Mouse (Mus musculus): ENCODE data around the gene Khsrp. TPM values are rescaled to one million over a fixed set of nuclear protein-coding genes. Genes with fewer than 3 reads are reported as not detected.
A peak's percentile ranks its signal among the peaks of the same experiment; 100 is the strongest.

Khsrp gene
- 14.4 and 20.1 TPM in 2 replicates for polyA plus RNA-seq (2015; fragmentation: Nextera tagmentation; extraction: Ambion mirVana)

DNA sequence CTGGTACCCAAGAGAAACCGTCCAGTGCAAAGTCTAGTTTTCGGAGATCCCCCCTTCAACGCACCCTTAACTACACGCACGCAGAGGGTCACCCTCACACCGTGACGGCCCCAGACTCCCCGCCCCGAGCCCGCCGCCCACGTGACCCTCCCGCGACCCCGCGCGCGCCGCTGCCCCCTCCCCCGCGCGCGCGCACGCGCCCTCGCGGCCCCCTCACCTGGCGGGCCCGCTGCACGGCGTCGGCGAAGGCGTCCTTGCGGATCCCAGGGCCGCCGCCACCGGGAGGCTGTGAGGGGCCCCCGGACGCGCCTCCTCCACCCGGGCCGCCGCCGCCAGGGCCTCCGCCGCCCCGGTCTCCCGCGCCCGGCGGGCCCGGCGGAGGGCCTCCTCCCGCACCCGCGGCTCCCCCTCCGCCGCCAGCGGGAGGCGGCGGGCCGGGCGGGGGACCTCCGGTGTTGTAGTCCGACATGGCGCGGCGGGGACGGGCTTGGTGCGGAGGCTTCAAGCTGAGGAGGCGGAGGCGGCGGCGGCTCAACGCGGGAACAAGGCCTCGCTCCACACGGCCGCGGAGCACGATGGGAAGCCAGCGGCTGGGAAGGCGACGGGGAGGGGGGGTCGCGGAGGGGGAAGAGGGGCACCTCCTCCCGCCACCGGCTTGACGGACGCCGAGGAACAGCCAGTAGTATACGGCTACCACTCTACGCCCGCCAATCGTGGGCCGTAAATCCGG, at the start of gene Khsrp:
Gene Khsrp, minus strand, starts transcription at position 592 of the 730 bp plus-strand sequence.
- Histone ChIP-seq H3K9me3 (ENCODE audit: control insufficient read depth, low read length) (no peaks in the 10 kb centered on the region), H3K27me3 (replicated peaks; ENCODE audit: control insufficient read depth, insufficient read depth, low read length) (no peaks in the 10 kb centered on the region), H3K4me2 (ENCODE audit: low read length) (peak within 1 kb of the TSS; percentile 91), H3K4me3 (ENCODE audit: low read length) (peak within 1 kb of the TSS; percentile 97), H3K4me1 (ENCODE audit: control insufficient read depth, insufficient read depth, low read depth, low read length) (peaks cover 19% of the 10 kb centered on the region), H3K36me3 (ENCODE audit: control insufficient read depth, insufficient read depth, low read length) (peaks cover 14% of the 10 kb centered on the region; the same call in 1 of the 2 replicates), H3K9ac (ENCODE audit: low read depth, low read length) (peak within 1 kb of the TSS; percentile 99), H3K27ac (ENCODE audit: low read depth, low read length) (peak within 1 kb of the TSS; percentile 97)
- no peak for ATAC-seq
- under 1% methylated on average over 68 of the region's 99 CpGs for WGBS

DNA sequence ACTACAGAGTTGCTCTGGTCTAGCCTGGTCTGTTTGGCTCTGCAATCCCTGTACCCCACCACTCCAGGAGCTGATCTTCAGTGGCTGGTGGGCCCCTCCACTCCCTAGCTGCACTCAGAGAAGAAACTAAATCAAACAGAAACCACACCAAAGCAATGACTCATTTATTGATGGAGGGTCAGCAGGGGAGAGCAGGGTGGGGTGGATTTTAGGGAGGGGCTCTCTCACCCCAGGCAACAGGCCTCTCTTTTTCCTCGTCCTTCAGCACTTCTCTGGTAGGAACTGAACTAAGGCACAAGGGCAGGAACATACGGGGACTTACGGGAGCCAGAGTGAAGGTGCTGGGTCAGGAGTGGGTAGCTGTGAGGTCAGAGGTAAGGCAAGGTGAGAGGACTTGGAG, 48.6 kb upstream of the Khsrp start:
- Histone ChIP-seq H3K27ac (ENCODE audit: low read depth, low read length) (no peak overlapping the region), H3K9ac (ENCODE audit: low read depth, low read length) (no peak overlapping the region), H3K9me3 (ENCODE audit: control insufficient read depth, low read length) (no peaks in the 10 kb centered on the region), H3K4me2 (ENCODE audit: low read length) (no peak overlapping the region), H3K4me3 (ENCODE audit: low read length) (no peak overlapping the region), H3K36me3 (ENCODE audit: control insufficient read depth, insufficient read depth, low read length) (peaks cover 17% of the 10 kb centered on the region), H3K27me3 (replicated peaks; ENCODE audit: control insufficient read depth, insufficient read depth, low read length) (no peaks in the 10 kb centered on the region; the same call in 1 of the 2 replicates), H3K4me1 (ENCODE audit: control insufficient read depth, insufficient read depth, low read depth, low read length) (no peaks in the 10 kb centered on the region)
- ATAC-seq: no peak
- 73% methylated on average over 3 of the region's 3 CpGs for WGBS

DNA sequence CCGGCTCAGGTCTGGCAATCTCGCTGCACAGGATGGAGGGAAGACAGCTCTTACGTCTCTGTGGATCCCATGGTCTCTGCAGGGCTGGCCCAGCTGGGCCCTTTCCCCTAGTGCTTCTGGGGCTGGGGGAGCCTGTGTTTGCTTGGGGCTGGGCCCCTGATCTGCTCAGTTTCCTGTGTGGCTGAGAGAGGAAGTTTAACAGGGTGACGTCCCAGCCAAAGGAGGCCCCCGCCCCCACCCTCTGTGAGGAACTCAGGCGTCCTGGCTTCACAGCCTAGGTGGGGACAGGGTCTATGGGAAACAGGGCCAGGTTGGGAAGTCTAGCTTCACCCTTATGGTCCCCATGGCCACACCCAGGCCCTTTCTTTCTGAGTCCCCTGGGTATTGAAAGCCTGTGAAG, 47.0 kb upstream of the Khsrp start, which contains the start of gene Dennd1c:
Gene Dennd1c, minus strand, starts transcription at position 179 of the 400 bp plus-strand sequence.
- ATAC-seq: peak; percentile 32; the same call in 1 of the 2 replicates

DNA sequence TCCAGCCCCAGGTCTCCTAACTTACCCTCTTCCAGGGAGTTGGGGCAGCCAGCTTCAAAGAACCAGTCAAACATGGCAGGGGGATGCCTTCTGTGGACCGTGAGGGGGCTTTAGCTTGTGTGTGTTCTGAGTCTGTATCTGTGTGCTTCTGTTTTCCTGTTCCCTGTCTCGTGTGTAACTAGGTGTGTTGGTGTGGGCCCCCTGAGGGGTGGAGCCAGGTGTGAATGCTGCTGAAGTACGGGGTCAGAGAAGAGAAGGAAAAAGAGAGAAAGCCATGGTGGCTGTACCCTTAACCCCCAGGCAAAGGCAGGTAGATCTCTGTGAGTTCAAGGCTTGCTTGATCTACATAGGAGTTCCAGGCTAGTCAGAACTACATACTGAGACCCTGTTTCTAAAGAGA, 45.6 kb upstream of the Khsrp start:
- no peak for ATAC-seq
- no peaks in the 10 kb centered on the region for H3K4me1 ChIP-seq (ENCODE audit: control insufficient read depth, insufficient read depth, low read depth, low read length)
- no peaks in the 10 kb centered on the region for H3K9me3 ChIP-seq (ENCODE audit: control insufficient read depth, low read length)
- H3K9ac ChIP-seq (ENCODE audit: low read depth, low read length): no peak overlapping the region
- H3K27ac ChIP-seq (ENCODE audit: low read depth, low read length): no peak overlapping the region
- H3K36me3 ChIP-seq (ENCODE audit: control insufficient read depth, insufficient read depth, low read length): peaks cover 17% of the 10 kb centered on the region
- H3K4me3 ChIP-seq (ENCODE audit: low read length): no peak overlapping the region
- 71% methylated on average over 3 of the region's 3 CpGs for WGBS
- no peaks in the 10 kb centered on the region; the same call in 1 of the 2 replicates for H3K27me3 ChIP-seq (replicated peaks; ENCODE audit: control insufficient read depth, insufficient read depth, low read length)
- H3K4me2 ChIP-seq (ENCODE audit: low read length): no peak overlapping the region

More for the DNA sequence above, 47.0 kb upstream of the Khsrp start, which contains the start of gene Dennd1c:
- no peak within 1 kb of the TSS for H3K9ac ChIP-seq (ENCODE audit: low read depth, low read length)
- no peaks in the 10 kb centered on the region; the same call in 1 of the 2 replicates for H3K27me3 ChIP-seq (replicated peaks; ENCODE audit: control insufficient read depth, insufficient read depth, low read length)
- H3K9me3 ChIP-seq (ENCODE audit: control insufficient read depth, low read length): no peaks in the 10 kb centered on the region
- H3K27ac ChIP-seq (ENCODE audit: low read depth, low read length): no peak within 1 kb of the TSS
- peaks cover 17% of the 10 kb centered on the region for H3K36me3 ChIP-seq (ENCODE audit: control insufficient read depth, insufficient read depth, low read length)
- H3K4me3 ChIP-seq (ENCODE audit: low read length): no peak within 1 kb of the TSS
- no peak within 1 kb of the TSS for H3K4me2 ChIP-seq (ENCODE audit: low read length)
- no peaks in the 10 kb centered on the region for H3K4me1 ChIP-seq (ENCODE audit: control insufficient read depth, insufficient read depth, low read depth, low read length)
- WGBS: 59% methylated on average over 6 of the region's 6 CpGs

- Histone ChIP-seq H3K4me2 (ENCODE audit: low read length) (peak overlapping the region; percentile 40), H3K36me3 (ENCODE audit: control insufficient read depth, insufficient read depth, low read length) (no peaks in the 10 kb centered on the region), H3K4me1 (ENCODE audit: control insufficient read depth, insufficient read depth, low read depth, low read length) (no peaks in the 10 kb centered on the region), H3K27me3 (replicated peaks; ENCODE audit: control insufficient read depth, insufficient read depth, low read length) (no peaks in the 10 kb centered on the region), H3K9ac (ENCODE audit: low read depth, low read length) (no peak overlapping the region), H3K27ac (ENCODE audit: low read depth, low read length) (no peak overlapping the region), H3K9me3 (ENCODE audit: control insufficient read depth, low read length) (no peaks in the 10 kb centered on the region), H3K4me3 (ENCODE audit: low read length) (peak overlapping the region; percentile 15; the same call in 1 of the 2 replicates)
- ATAC-seq: peak; percentile 55
- 7% methylated on average over 11 of the region's 11 CpGs for WGBS
These were observed 39.4 kb upstream of the Khsrp start for GRCm38 (mm10) chr17:57070699-57071098.

DNA sequence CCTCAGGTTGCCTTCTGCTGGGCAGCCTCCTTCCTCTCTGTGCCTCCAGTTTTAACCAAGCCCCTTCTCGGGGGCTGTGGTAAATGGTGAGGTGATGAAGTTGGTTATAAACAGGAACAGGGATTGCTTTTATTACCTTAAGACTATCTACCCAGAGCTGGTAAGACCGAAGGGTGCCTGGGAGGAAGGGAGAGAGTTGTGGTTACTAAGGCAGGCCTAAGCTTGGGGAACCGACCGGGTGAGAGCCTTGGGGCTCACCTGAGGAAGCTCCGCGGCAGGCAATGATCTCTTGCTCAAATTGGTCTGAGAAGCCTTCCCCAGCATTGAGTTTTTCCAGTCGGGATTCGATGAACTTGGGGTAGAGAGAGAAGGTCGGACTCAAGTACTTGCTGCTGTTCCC, 39.0 kb upstream of the Khsrp start:
- Histone ChIP-seq H3K9ac (ENCODE audit: low read depth, low read length) (0 out of 2 replicates have a peak overlapping the region, but pooled peaks have one; percentile 23), H3K36me3 (ENCODE audit: control insufficient read depth, insufficient read depth, low read length) (no peaks in the 10 kb centered on the region), H3K27ac (ENCODE audit: low read depth, low read length) (no peak overlapping the region), H3K4me3 (ENCODE audit: low read length) (peak overlapping the region; percentile 15), H3K27me3 (replicated peaks; ENCODE audit: control insufficient read depth, insufficient read depth, low read length) (no peaks in the 10 kb centered on the region), H3K4me1 (ENCODE audit: control insufficient read depth, insufficient read depth, low read depth, low read length) (no peaks in the 10 kb centered on the region), H3K9me3 (ENCODE audit: control insufficient read depth, low read length) (no peaks in the 10 kb centered on the region), H3K4me2 (ENCODE audit: low read length) (peak overlapping the region; percentile 40)
- no peak for ATAC-seq
- 14% methylated on average over 9 of the region's 9 CpGs for WGBS

- Histone ChIP-seq H3K27me3 (replicated peaks; ENCODE audit: control insufficient read depth, insufficient read depth, low read length) (peaks cover 13% of the 10 kb centered on the region), H3K9me3 (ENCODE audit: control insufficient read depth, low read length) (no peaks in the 10 kb centered on the region), H3K4me1 (ENCODE audit: control insufficient read depth, insufficient read depth, low read depth, low read length) (peaks cover 5% of the 10 kb centered on the region), H3K36me3 (ENCODE audit: control insufficient read depth, insufficient read depth, low read length) (no peaks in the 10 kb centered on the region), H3K9ac (ENCODE audit: low read depth, low read length) (no peak overlapping the region), H3K4me2 (ENCODE audit: low read length) (no peak overlapping the region), H3K4me3 (ENCODE audit: low read length) (no peak overlapping the region), H3K27ac (ENCODE audit: low read depth, low read length) (no peak overlapping the region)
- no peak for ATAC-seq
- 55% methylated on average over 5 of the region's 5 CpGs for WGBS
These were observed 35.6 kb upstream of the Khsrp start for GRCm38 (mm10) chr17:57066908-57067307.

- Histone ChIP-seq H3K27me3 (replicated peaks; ENCODE audit: control insufficient read depth, insufficient read depth, low read length) (peaks cover 20% of the 10 kb centered on the region), H3K4me3 (ENCODE audit: low read length) (no peak overlapping the region), H3K27ac (ENCODE audit: low read depth, low read length) (no peak overlapping the region), H3K9ac (ENCODE audit: low read depth, low read length) (no peak overlapping the region), H3K9me3 (ENCODE audit: control insufficient read depth, low read length) (no peaks in the 10 kb centered on the region), H3K4me2 (ENCODE audit: low read length) (no peak overlapping the region), H3K36me3 (ENCODE audit: control insufficient read depth, insufficient read depth, low read length) (no peaks in the 10 kb centered on the region), H3K4me1 (ENCODE audit: control insufficient read depth, insufficient read depth, low read depth, low read length) (peaks cover 23% of the 10 kb centered on the region)
- 10% methylated on average over 8 of the region's 8 CpGs for WGBS
- ATAC-seq: no peak
These were observed 31.7 kb upstream of the Khsrp start for GRCm38 (mm10) chr17:57063031-57063430.

DNA sequence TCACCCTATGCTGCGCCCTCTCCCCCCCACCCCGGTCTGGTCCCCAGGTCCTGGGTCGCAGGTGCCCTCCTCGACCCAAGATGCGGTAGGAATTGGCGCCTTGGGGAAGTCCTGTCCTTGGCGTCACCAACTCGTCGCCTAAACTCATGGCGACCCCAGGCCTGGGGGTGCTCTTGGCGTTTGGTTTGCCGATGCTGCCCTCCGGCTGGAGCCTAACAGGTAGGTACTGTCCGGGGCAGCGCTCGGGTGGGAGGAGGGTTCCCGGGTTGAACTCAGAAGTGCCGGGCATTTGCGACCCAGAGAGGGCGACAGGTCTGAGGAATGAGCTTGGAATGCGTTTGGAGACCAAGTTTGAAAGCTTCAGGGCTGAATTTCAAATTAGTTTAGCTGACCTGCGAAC, 31.2 kb upstream of the Khsrp start:
- WGBS: 1% methylated on average over 22 of the region's 22 CpGs
- no peaks in the 10 kb centered on the region for H3K9me3 ChIP-seq (ENCODE audit: control insufficient read depth, low read length)
- H3K9ac ChIP-seq (ENCODE audit: low read depth, low read length): 0 out of 2 replicates have a peak overlapping the region, but pooled peaks have one; percentile 25
- no peak for ATAC-seq
- peak overlapping the region; percentile 43 for H3K4me3 ChIP-seq (ENCODE audit: low read length)
- H3K36me3 ChIP-seq (ENCODE audit: control insufficient read depth, insufficient read depth, low read length): no peaks in the 10 kb centered on the region
- peak overlapping the region; percentile 71 for H3K4me2 ChIP-seq (ENCODE audit: low read length)
- H3K27ac ChIP-seq (ENCODE audit: low read depth, low read length): no peak overlapping the region
- peaks cover 24% of the 10 kb centered on the region for H3K4me1 ChIP-seq (ENCODE audit: control insufficient read depth, insufficient read depth, low read depth, low read length)
- H3K27me3 ChIP-seq (replicated peaks; ENCODE audit: control insufficient read depth, insufficient read depth, low read length): peaks cover 20% of the 10 kb centered on the region

All from hindbrain, embryonic 16.5 days (tissue).